Mouse (Mus musculus): Measurements from ENCODE around the gene Kif19a.

Gene Kif19a

DNA sequence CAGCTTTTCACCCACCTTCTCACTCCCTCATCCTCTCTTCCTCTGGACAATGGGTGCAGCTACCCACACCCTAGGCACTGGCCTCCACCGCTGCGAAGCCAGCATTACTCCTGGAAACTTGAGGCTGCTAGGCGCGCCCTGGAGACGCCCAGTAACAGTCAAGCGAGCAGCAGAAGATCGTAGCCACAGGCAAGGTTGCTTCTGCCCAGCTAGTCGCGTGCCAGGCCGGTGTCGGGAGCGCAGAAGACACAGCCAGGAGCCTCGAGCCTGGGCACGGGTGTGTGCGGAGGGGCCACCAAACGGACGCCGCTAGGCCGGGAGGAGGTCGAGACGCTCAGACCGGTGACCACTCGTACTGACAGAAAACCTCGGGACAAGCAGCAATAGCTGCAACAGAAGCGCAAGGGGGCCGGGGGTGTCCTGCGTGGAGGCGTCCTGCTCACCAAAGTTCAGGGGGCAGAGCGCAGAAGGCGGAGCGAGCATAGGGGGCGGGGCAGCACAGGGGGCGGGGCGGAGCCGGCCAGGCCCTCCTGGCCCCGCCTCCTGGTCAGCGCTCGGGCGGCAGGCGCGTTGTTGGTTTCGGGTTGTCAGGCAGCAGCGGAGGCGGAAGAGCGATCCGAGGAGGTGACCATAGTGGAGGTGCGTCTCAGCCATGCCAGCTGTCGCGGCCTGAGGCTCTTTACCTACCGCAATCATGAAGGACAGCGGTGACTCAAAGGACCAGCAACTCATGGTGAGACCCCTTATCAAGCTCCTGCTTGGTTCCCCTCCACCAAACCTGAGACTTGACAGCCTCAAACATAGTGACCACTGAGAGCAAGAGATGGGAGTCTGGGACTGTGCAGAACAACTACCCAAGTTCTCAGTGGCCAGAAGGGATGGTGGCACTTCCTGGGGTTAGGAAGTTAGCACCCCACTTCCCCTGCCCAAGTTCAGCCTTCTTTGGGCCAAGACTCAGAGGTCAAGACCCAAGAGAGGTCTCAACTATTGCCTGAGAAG is at the start of gene Kif19a:
Gene Kif19a (plus strand): TSS at position 569 of the 999 bp plus-strand sequence.
- peak; percentile 18 for DNase-seq

DNA sequence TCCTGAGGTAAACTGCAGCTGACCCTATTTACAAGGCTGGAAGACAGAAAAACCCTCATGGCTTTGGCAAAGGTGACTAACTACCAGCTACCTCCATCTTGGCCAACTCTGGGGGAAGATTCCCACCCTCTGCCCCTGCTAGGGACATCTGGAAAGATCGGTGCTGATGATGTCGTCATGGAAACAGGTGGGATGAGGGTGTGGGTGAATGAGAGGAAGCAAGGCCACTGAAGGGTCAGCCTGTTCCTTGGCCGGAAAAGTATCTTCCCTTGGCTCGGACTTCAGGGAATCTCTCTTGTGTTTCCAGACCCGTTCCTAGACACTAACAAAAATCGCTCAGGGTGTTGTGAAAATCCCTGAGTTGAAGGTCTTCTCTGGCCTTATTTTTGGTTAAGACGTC is 49.7 kb upstream of the Kif19a start:
- no peak for DNase-seq

DNA sequence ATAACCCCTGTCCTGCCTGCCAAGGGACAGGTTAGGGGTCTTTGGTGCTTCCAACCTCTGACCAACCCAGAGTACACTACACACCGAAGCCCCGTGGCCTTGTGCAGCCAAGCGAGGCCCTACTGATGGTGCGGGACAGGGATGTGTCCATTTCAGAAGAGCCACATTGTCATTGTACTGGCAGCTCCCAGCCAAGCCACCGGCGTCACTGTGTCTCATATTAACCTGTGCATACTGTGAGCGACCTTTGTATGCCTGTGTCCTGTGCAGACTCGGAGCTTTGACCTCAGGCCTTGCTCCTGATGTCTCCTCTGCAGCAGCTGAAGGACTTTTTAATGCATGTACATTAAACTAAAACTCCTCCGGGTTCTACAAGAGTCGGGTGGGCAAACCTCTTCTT is 44.7 kb upstream of the Kif19a start:
- DNase-seq: no peak

DNA sequence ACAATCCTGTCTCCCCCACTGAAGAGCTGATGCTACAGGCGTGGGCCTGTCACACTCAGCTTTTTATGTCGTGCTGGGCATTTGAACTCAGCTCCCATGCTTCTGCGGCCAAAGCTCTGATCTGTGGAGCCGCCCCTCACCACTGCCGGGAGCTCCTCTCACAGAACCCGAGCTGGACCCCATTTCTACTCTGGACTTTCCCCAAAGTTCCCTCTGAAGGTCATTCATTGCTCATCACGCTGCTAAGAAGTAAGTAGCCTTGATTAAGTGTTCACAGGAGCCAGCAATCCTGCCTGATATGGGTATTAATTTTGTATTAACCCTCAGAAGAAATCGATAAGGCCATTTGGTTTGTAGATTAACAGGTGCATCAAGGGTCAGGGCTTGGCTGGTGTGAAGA is 42.8 kb upstream of the Kif19a start:
- DNase-seq: no peak

DNA sequence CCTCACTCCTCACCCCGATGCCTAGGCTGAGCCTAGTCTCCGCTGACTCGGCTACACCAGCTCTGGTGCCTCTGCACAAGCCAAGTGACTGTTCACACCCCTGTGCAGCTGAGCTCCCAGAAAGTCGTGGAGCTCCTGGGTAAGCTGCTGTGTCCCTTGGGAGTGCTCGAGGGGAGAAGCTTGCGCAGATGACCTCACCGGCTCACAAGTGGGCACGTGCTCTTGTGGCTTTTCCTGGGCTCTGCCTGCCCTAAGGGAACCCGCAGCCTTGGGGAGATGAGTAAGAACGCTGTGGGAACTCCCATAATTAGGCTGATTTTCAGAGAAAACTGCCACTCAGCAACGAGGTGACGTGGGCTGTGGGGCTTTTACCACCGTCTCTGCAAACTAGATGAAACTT is 42.2 kb upstream of the Kif19a start:
- no peak for DNase-seq

DNA sequence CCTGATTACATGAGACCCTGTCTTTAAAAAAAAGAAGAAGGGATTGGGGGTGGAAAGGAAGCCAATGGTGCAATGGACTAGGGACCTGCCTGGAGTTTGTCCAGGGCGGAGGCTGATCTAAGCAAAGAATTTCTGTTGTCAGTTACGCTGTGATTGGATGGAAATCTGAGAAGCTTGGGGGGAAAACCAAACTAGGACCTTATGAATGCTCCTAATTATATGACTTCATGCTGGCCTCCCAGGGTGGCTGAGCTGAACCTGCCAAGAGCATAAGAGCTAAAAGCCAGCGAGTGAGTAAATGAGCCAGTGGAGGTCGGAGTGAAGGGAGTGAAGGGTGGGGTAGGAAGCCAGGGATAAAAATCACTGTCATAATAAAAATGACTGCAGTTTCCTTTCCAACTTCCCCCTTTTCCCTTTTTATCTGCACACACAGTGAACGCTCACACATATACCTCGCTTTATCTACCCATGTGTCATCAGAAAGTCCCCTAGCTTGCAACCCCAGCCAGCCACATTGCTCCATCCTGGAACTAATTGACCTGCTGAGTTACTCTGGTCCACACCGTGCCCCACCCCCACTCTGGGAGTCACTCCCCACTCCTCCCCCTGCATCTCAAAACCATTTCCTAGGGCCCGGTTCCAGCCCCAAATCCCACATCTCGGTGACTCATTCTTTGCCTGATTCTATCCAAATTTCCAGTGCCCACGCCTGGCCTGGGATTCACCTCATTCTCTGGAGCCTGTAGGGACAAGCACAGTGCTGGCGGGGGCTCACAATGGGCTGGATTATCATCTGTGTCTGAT is 40.2 kb upstream of the Kif19a start:
- peak; percentile 39 for DNase-seq

DNA sequence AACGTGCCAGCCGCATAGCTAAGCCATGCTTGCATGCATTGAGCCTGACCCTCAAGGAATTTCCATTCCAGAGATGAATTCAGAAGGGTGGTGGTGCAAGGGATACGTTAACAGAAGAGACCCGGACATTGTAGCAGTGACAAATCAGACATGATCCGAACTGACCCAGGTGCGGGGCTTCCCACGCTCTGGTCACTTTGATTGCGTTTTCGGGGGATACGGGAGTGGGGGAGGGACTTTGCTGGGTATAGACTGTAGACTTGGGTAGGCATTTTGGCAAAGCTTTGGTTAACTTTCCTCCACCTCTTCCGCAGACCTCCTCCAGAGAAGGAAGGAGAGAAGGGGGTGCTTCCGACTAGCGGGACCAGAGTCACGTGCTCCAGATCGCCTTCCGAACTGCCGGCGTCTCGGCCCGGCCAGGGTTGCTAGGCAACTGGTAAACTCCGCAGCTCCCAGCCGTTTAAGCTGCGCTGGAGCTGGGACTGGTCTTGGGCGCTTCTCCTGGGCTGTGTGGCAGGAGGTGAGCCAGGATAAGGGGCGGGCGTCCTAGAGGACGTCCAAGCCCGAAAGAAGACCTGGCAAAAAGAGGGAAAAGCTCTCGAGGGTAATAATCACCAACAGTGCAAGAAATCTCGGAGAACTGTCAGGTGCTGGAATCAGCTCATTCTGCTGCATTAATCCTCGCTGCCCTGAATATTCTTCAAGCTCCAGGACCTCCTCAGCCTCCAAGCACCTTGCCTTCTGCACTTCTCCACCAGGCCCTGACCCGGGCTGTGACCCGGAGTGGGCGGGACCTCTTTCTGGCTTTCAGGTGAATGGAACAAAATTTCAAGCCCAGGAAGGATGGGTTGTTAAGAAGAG is 38.0 kb upstream of the Kif19a start, which contains the start of gene Dnaic2:
Gene Dnaic2 (plus strand): TSS at position 444 of the 861 bp plus-strand sequence.
- peak; percentile 77 for DNase-seq

DNA sequence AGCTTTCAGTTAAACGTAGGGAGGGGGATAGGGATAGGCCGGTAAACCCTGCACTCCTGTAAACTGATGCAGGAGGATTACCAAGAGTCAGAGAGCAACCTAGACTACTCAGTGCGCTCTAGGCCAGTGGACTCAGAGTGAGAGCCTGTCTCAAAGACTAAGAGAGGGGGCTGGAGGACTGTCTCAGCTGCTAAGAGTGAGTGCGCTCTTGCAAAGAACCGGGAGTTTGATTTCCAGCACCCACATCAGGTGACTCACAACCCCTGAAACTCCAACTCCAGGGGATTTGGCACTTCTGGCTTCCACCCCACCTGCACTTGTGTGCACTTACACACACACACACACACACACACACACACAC is 37.4 kb upstream of the Kif19a start:
- no peak for DNase-seq

DNA sequence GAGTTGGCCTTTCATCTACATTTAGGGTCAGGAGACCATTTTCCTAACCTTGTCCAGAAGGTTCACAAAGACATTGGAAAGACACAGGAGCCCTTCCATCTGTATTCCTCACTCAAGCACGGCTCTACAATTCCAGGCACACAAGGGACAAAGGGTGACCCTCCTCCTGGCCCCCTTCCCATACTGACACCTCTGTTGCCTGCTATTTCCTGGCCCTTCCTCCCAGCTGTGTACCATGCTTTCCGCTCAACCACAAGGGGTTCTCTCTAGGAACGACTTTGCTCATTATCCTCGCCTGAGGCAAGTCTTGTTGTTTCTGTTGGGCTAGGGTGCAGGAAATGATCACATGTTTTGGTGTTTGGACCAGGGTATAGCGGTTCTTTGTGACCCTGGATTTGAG is 36.9 kb upstream of the Kif19a start:
- no peak for DNase-seq

DNA sequence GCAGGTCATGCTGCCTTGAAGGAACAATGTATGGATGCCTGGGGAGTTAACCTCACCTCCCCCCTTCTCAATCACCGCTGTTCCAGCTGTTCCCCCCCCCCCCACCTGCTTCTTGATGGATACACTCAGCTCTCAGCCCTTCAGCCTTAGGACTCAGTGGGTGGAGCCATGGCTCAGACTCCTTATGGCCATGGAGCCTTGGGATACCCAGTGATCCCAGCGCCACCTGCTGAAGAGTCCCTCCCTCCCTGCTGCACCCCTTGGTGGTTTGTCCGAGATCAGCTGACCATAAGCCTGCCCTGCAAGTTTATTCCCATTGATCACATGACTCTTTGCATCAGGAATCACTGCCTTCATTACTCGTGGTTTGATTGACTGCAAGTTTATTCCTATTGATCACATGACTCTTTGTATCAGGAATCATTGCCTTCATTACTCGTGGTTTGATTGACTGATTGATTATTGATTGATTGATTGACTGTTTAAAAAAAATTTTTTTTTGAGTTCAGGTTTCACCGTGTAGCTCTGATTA is 35.3 kb upstream of the Kif19a start:
- no peak for DNase-seq

DNA sequence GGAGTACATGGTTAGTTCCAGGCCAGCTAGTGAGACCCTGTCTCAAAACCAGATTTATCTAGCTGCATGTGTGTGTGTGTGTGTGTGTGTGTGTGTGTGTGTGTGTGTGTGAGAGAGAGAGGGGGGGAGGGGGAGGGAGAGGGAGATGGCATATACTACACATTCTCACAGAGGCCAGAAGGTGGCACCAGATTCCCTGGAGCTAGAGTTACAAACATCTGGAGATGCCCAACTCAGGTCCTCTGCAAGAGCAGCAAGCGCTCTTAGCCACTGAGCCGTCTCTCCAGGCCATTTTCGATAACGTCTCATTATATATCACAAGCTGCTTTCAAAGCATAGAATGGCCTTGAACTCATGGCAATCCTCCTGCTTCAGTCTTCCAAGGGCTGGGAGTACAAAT is 33.5 kb upstream of the Kif19a start:
- DNase-seq: no peak

DNA sequence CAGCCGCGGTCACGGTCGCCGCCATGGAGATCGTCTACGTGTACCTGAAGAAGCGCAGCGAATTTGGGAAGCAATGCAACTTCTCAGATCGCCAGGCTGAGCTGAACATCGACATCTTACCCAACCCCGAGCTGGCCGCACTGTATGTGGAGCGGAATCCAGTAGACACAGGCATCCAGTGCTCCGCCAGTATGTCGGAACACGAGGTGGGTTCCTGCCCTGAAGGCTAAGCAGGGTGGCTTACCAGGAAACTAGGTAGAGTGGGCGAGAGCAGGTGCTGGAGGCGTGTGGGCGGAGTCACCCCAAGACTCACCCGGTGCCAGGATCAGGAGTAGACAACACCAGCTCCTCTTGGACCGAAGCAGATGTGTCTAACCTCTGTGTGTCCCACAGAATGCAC is 32.3 kb upstream of the Kif19a start:
- no peak for DNase-seq

DNA sequence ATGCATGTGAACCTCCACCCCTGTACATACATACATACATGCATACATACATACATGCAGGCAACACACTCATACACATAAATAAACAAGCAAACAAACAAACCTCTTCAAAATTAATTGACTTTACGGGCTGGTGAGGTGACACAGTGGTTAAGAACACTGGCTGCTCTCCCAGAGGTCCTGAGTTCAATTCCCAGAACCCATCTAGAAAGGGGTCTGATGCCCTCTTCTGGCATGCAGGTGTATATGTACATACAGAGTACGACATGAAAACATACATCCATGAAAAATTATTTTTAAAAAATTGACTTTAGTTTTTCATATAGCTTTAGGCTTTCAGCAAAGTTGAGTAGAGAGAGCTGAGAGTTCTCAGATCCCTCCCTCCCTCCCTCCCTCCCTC is 29.1 kb upstream of the Kif19a start:
- no peak for DNase-seq

DNA sequence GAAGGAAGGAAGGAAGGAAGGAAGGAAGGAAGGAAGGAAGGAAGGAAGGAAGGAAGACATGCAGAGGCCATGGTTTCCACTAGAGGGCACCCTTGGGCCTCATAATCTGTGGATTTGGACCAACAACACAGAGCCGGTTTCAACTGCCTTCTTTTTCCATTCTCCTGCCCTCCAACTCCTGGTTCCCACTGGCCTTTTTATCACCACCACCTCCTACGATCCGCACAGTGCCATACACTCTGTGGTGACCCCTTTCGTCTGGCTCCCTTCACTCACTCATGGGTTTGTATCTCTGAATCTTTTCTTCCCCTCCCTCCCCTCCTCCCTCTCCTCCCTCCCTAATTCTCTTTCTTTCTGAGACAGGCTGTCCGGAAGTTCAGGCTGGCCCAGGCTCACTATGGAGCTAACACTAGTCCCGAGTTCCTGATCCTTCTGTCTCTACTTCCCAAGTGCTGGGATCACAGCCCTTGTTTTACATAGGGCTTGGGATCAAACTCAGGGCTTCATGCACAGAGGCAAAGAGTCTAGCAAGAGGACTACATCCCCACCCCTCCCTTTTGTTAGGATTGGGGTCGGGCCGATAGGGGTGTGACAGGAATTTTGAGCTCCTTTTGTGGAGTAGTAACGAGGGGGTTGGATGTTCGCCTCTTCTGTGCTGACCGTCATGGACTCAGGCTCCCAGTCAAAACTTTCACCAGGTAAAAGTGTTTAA is 28.1 kb upstream of the Kif19a start:
- DNase-seq: peak; percentile 19

DNA sequence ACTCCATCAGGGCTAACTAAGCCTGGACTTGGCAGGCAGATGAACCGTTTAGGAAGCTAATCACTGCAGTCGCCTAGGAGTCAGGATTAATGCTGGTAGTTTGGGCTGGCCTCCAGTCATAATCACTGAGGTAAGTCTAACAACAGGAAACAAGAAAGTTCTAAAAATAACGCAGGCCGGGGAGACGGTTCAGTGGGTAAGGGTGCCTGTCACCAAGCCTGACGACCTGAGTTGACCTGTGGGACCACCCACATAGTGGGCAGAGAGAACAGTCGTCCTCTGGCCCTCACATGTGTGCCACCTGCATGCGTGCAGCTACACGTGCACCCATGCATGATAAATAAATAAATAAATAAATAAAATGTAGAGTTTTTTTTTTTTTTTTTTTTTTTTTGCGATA is 24.6 kb upstream of the Kif19a start:
- DNase-seq: no peak

DNA sequence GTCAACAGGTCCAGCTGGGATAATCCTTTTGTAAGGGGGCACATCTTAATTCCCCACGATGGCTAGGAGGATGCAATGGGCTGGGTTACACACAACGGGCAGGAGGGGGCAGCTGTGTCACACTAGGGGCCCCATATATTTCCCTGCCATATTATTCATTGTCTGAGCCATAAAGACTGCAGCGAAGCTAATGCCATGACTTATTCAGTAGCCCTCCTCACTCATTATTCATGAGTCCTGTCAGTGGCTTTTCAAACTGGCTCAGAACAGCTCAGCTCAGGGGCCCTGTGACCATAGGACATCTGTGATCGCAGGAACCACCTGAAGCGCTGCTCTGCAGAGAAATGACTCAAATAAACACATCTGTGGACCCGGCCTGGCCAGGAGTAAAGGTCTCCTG is 23.7 kb upstream of the Kif19a start:
- DNase-seq: no peak

DNA sequence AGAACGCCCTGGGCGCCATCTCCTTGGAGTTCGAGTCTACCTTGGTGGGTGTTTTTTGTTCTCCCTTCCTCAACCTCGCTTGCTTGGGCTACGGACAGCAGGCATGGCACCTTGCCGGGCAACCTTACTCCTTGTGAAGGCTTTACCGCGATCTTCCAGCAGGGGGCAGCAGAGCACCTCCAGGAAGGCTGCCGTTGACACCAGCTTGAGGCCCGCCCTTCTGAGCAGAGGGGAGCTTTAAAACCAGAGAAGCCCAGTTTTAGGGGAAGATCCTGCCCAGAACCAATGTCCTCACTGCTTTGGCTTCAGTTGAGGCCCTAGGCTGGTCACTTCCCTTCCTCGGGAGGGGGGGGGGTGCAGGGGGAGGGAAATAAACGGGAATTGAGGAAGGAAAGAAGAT is 20.1 kb upstream of the Kif19a start:
- DNase-seq: peak; percentile 85

DNA sequence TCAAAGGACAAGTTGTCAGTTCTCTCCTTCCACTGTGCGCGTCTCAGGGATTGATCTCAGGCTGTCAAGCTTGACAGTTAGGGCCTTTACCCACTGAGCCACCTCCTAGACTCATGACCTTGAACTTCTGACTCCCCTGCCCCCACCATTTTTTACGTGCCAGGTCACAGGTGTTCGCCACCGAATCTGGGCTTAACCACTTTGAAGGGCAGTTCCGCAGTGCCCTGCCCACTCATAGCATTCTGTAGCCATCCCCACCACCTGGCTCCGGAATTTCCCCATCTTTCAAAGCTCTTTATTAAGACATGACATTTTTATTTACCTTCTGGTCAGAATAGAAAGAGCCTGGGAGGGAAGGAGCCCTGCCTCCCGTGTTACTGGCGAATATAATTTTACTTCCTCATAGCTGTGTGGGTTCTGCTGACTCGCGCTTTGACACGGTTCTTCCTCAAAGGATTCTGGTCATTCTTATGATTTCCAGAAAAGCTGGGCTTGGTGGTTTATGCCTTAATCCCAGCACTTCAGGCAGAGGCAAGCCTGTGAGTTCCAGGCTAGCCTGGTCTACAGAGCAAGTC is 17.5 kb upstream of the Kif19a start:
- no peak for DNase-seq

DNA sequence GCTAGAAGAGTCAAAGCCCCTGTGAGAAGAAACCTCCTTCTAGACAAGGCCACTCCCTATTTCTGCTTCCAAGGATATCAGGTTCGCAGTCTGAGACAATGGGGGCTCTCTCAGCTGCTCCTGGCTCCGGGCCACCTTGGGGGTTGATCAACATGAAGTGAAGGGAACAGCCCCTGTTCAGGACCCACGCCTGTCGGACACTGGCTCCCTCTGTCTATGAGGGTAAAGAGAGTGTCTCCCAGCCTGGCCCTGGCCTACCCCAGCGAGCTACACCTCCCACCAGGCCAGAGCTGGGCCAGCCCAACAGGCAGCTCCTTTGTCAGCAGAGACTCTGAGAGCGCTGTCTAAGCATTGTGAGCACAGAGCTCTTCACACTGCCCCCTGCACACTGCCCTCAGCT is 4.7 kb downstream of the Kif19a start:
- DNase-seq: no peak

DNA sequence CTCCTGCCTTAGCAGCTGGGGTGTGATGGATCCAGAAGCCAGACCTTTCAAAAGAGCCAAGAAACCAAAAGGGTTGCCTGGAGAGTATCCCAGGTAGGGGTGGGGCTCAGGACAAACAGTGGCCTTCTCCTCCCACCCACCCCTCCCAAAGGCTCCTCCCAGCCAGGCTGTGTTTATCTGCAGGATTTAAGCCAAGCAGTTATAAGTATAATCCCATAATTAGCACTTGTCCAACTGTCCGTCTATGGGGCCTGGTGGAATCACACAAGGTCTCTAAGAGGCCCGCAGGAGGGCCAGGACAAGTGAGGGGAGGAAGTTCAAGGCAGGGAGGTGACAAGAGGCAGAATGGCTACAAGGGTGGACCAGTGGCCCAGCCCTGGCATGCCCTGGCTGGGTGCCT is 6.7 kb downstream of the Kif19a start:
- DNase-seq: no peak

DNA sequence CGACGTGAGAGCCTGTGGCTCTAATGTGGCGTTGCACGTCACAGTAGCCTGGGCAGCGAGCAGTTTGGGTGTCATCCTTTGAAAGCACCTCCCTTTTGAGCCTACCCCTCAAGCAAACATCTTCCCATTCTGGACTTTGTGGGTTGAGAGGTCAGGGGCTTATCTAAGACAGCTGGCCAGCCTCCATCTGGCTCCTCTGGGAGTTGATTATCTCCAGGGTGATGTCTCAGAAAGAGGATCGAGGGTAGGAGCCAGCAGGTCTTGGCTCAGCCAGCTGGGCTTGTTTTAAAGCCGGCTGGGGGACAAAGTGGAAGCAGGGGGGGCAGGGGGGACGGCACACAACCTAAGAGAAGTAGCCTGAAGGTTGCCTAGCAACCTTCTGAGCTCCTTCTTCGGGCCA is 14.9 kb downstream of the Kif19a start:
- DNase-seq: no peak

DNA sequence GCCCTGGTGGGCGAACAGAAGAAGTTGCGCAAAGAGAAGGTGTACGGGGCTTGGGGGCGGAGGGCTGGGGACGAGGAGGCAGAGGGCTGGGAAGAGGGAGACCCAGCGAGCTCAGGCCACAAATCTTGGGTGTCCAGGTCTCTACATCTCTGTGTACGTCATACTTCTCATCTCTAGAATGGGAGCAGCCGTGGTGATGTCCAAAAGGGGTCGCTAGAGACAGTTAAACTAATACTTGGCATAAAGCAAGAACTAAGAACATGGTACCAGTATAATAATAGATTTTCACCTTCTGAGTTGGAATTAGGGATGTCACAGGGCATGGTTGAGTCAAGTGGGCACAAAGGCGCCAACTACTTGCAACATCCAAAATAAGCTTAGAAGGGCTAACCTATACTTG is 20.7 kb downstream of the Kif19a start:
- no peak for DNase-seq

Measured in right cerebral cortex, postnatal 25 days (tissue).